Mouse (Mus musculus) testis, adult 2 months (tissue): ENCODE data around the gene Vdr.

Source experiments
- CTCF ChIP-seq: fragments of 200-500 bp; IDR thresholded peaks from 2 replicates; pipeline ENCODE4 v1.5.1; 2012; ENCODE audit warnings: low read depth, mild to moderate bottlenecking, inconsistent platforms, low read length, moderate library complexity; ENCODE audit not compliant: control insufficient read depth, insufficient read depth, insufficient replicate concordance
- POLR2A ChIP-seq: fragments of 200-500 bp; IDR thresholded peaks from 2 replicates; pipeline ENCODE4 v1.6.1; 2012; ENCODE audit warnings: low read depth, mild to moderate bottlenecking, inconsistent platforms, low read length, moderate library complexity; ENCODE audit not compliant: control insufficient read depth

DNA sequence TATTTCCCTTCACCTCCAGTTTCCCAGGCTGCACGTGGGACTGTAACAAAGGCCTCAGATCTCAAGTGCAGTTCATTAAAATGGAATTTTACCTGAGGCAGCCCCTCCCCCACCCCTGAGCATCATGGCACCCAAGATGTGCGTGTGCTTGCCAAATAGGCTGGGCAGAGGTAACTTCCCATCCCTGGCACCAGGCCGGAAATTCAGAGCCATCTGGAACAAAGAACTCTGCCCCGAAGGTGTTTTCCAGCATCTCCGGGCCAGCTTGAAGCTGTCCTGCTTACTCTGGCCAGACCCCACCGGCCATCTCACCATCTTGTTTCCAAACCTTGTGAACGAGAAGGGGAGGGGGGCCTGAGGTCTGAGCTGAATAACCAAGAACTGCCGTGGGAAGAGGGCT, 10.7 kb downstream of the Vdr start:
- TF ChIP-seq CTCF (no peak), POLR2A (no peak)
